Mouse (Mus musculus): Measurements from ENCODE around the gene Phactr1. TPM values are rescaled to one million over a fixed set of nuclear protein-coding genes. Genes with fewer than 3 reads are reported as not detected.

Gene Phactr1
- polyA plus RNA-seq, 1 experiment from 2014 or later = 48.1 TPM

DNA sequence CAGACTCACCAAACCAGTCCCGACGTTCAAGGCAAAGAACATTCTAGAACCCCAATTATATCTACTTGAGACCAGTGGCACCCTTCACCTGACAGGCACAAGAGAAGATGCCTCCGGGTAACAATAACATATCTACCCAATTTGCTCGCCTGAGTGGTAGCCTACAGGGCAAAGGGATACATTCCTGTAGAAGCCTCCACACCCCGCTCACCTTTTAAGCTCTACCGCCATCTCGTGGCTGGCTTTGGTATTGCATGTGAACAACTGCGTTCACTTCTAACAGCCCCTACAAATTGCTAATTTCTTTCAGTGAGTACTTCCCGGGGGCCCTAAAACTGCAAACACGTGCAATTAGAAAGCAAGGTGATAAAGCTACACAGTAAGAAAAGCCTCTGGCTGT is 142.1 kb downstream of the Phactr1 start:
- WGBS = 16% methylated on average over 10 of the region's 10 CpGs
- H3K27me3 ChIP-seq (replicated peaks) = no peaks in the 10 kb centered on the region
- H3K4me3 ChIP-seq (replicated peaks) = no peak overlapping the region
- no peak overlapping the region for H3K27ac ChIP-seq (replicated peaks)
- H3K9me3 ChIP-seq (replicated peaks) = no peaks in the 10 kb centered on the region
- peak; percentile 68 for ATAC-seq (ENCODE audit: low FRiP score)
- H3K9ac ChIP-seq (replicated peaks) = no peak overlapping the region
- H3K4me1 ChIP-seq = peaks cover 18% of the 10 kb centered on the region
- no peak overlapping the region for H3K4me2 ChIP-seq
- no peaks in the 10 kb centered on the region for H3K36me3 ChIP-seq

DNA sequence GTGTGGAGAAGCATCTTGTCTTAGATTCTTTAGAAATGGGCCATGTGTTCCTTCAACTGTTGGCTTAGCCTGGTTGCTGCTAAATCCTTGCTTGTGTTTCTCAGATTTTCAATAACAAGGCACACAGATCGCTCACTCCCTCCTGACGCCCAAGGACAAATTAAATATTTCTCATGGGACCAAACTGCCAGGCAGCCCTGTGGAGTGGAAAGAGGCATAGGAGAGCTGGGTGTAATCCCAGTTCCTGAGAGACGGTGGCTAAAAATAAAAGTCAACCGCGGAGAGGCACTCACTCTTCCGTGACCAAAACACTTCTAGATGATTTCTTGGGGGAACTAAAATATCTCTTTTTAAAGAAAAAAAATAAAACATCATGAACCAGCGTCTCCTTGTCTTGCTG is 143.5 kb downstream of the Phactr1 start:
- Histone ChIP-seq H3K4me2 (no peak overlapping the region), H3K27me3 (replicated peaks) (no peaks in the 10 kb centered on the region), H3K9ac (replicated peaks) (no peak overlapping the region), H3K27ac (replicated peaks) (no peak overlapping the region), H3K36me3 (no peaks in the 10 kb centered on the region), H3K4me1 (peaks cover 22% of the 10 kb centered on the region), H3K9me3 (replicated peaks) (no peaks in the 10 kb centered on the region), H3K4me3 (replicated peaks) (no peak overlapping the region)
- ATAC-seq (ENCODE audit: low FRiP score) = no peak
- WGBS = 79% methylated on average over 7 of the region's 7 CpGs

- no peak for ATAC-seq (ENCODE audit: low FRiP score)
- WGBS = 60% methylated on average over 8 of the region's 8 CpGs
- H3K9me3 ChIP-seq (replicated peaks) = no peaks in the 10 kb centered on the region
- H3K9ac ChIP-seq (replicated peaks) = no peak overlapping the region
- no peak overlapping the region for H3K27ac ChIP-seq (replicated peaks)
- H3K27me3 ChIP-seq (replicated peaks) = no peaks in the 10 kb centered on the region
- H3K4me2 ChIP-seq = no peak overlapping the region
- H3K4me1 ChIP-seq = peaks cover 16% of the 10 kb centered on the region
- H3K36me3 ChIP-seq = no peaks in the 10 kb centered on the region
- H3K4me3 ChIP-seq (replicated peaks) = no peak overlapping the region
These were observed 146.2 kb downstream of the Phactr1 start for GRCm38 (mm10) chr13:42826602-42827001.

DNA sequence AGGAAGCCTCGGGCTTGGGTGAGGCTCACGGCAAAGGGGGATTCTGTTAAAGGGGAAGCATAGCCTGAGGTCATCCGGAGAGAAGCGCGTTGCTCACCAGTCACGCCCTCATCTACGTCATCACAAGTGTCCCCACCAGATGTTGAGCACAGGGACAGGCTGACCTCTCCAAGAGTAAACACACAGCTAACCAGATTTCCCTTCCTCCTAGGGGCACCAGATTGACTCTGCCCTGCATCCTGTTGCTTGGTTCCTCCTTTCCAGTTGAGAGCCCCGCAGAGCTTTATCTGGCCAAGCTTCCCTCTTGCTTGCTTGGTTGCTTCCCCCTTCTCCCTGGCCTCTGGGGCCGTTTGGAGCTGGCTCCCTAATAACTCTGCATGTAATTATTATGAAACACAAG is 148.6 kb downstream of the Phactr1 start:
- H3K4me3 ChIP-seq (replicated peaks) = no peak overlapping the region
- no peak overlapping the region for H3K4me2 ChIP-seq
- WGBS = 58% methylated on average over 9 of the region's 9 CpGs
- no peak overlapping the region for H3K27ac ChIP-seq (replicated peaks)
- H3K4me1 ChIP-seq = peaks cover 7% of the 10 kb centered on the region
- no peak for ATAC-seq (ENCODE audit: low FRiP score)
- H3K27me3 ChIP-seq (replicated peaks) = no peaks in the 10 kb centered on the region
- H3K9ac ChIP-seq (replicated peaks) = no peak overlapping the region
- H3K36me3 ChIP-seq = no peaks in the 10 kb centered on the region
- H3K9me3 ChIP-seq (replicated peaks) = no peaks in the 10 kb centered on the region

DNA sequence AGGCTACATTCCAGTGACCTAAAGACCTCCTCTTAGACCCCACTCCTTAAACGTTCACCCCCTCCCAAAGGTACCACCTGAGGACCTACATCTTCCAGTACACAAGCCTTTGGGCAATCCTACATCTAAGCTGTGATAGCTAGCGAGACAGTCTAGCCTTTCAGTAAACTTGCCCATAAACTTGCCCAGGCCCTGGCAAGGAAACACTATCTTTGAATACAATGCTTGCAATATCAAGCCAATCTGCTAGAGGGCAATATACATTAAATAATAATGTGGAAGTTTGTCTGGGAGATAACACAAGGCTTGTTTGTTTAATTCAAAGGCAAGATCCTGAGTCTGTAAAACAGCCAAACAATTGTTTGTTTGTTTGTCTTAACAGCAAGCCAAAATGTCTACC is 155.0 kb downstream of the Phactr1 start:
- Histone ChIP-seq H3K36me3 (no peaks in the 10 kb centered on the region), H3K9ac (replicated peaks) (no peak overlapping the region), H3K4me3 (replicated peaks) (no peak overlapping the region), H3K4me1 (peaks cover 9% of the 10 kb centered on the region), H3K4me2 (no peak overlapping the region), H3K9me3 (replicated peaks) (no peaks in the 10 kb centered on the region), H3K27me3 (replicated peaks) (no peaks in the 10 kb centered on the region), H3K27ac (replicated peaks) (no peak overlapping the region)
- WGBS = 15% methylated on average over 2 of the region's 2 CpGs
- ATAC-seq (ENCODE audit: low FRiP score) = no peak; the same call in 1 of the 2 replicates

DNA sequence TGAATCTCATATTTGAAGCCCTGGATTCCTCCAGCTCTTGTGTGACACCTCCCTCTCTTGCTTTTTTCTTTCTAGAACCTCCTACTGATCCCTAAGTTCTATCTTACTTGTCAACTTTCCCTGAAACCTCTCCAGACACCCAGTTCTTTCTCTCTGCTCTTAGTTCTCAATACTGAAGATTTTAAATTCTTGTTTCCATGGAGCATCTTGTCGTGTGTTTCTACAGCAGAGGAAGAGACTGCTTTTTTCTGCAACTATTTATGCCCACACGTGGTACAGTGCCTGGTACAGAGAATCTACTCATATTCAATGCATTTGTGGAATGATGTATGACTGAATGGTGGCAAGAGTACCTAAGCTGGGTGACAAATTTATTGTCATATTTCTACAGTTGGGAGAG is 158.9 kb downstream of the Phactr1 start:
- no peak overlapping the region for H3K9ac ChIP-seq (replicated peaks)

GRCm38 (mm10) chr13:42852086-42852485 is 171.7 kb downstream of the Phactr1 start:
- no peak overlapping the region for H3K27ac ChIP-seq (replicated peaks)
- whole genome bisulfite sequencing = 61% methylated on average over 10 of the region's 10 CpGs
- no peak for ATAC-seq (ENCODE audit: low FRiP score)
- no peak overlapping the region for H3K4me3 ChIP-seq (replicated peaks)
- H3K36me3 ChIP-seq = no peaks in the 10 kb centered on the region
- no peak overlapping the region for H3K9ac ChIP-seq (replicated peaks)
- peaks cover 24% of the 10 kb centered on the region for H3K4me1 ChIP-seq
- H3K9me3 ChIP-seq (replicated peaks) = no peaks in the 10 kb centered on the region
- no peaks in the 10 kb centered on the region for H3K27me3 ChIP-seq (replicated peaks)
- no peak overlapping the region for H3K4me2 ChIP-seq

More for the DNA sequence above, 158.9 kb downstream of the Phactr1 start:
- WGBS = 73% methylated on average over 2 of the region's 2 CpGs
- H3K27me3 ChIP-seq (replicated peaks) = no peaks in the 10 kb centered on the region
- H3K4me3 ChIP-seq (replicated peaks) = no peak overlapping the region
- H3K4me1 ChIP-seq = peaks cover 9% of the 10 kb centered on the region
- no peak for ATAC-seq (ENCODE audit: low FRiP score)
- no peaks in the 10 kb centered on the region for H3K36me3 ChIP-seq
- no peak overlapping the region for H3K4me2 ChIP-seq
- H3K9me3 ChIP-seq (replicated peaks) = no peaks in the 10 kb centered on the region
- H3K27ac ChIP-seq (replicated peaks) = no peak overlapping the region

DNA sequence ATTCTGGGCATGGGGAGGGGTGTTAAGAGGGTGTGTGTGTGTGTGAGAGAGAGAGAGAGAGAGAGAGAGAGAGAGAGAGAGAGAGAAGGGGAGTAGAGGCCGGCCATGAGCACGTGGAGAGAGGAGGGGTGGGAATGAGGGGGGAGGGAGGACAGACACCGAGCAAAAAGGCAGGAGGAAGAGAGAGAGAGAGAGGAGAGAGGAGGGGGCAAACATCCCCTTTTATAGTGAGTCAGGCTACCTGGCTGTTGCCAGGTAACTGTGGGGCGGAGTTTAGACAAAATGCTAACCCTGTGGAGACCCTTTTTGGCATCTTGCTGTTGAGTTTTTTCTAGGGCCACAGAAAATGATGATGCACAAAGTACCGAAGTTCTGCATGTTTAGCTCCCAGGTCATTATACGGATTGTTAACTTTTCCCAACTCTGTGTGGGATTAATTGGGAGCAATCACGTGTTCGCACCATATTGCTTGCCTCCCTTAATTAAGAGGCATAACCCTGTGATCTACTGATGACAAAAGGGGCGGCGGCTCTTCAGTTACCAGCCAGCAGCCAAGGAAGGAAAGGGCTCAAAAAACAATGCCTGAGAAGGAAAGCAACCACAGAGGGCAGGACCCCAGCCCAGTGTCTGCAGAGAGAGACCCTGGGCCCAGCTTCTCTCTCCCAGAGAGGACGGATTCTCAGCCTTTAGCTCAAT is 173.6 kb downstream of the Phactr1 start:
- 15% methylated on average over 11 of the region's 11 CpGs for WGBS
- no peak overlapping the region for H3K4me3 ChIP-seq (replicated peaks)
- H3K36me3 ChIP-seq = no peaks in the 10 kb centered on the region
- ATAC-seq (ENCODE audit: low FRiP score) = no peak; the same call in 1 of the 2 replicates
- no peak overlapping the region for H3K9ac ChIP-seq (replicated peaks)
- H3K27ac ChIP-seq (replicated peaks) = no peak overlapping the region
- H3K4me2 ChIP-seq = no peak overlapping the region
- peaks cover 24% of the 10 kb centered on the region for H3K4me1 ChIP-seq
- H3K9me3 ChIP-seq (replicated peaks) = no peaks in the 10 kb centered on the region
- H3K27me3 ChIP-seq (replicated peaks) = no peaks in the 10 kb centered on the region

- peaks cover 7% of the 10 kb centered on the region for H3K4me1 ChIP-seq
- no peaks in the 10 kb centered on the region for H3K36me3 ChIP-seq
- no peaks in the 10 kb centered on the region for H3K27me3 ChIP-seq (replicated peaks)
- H3K4me3 ChIP-seq (replicated peaks) = peak overlapping the region; percentile 33
- peak overlapping the region; percentile 32 for H3K9ac ChIP-seq (replicated peaks)
- WGBS = 8% methylated on average over 21 of the region's 21 CpGs
- H3K9me3 ChIP-seq (replicated peaks) = no peaks in the 10 kb centered on the region
- ATAC-seq (ENCODE audit: low FRiP score) = peak; percentile 80; the same call in 1 of the 2 replicates
- H3K4me2 ChIP-seq = peak overlapping the region; percentile 60
- no peak overlapping the region for H3K27ac ChIP-seq (replicated peaks)
These were observed 185.9 kb downstream of the Phactr1 start for GRCm38 (mm10) chr13:42866162-42866941.

DNA sequence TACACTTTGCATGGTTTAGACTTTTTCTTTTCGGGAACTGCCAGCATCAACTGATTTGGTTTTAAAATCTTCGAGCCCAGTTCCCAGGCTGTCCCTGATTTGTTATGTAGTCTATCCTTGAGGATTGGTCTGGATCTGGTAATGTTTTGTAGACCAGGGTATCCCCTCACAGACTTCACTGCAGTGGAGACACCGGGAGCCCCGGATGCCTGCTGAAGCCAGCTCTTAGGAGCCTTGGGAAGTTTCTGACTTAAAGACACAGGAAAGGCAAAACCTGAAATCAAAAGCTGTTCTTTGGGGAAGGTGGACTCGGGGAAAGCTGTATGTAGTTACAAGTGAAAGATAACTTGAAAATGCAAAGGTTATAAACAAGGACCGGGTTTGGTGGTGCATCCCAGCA is 186.6 kb downstream of the Phactr1 start:
- Histone ChIP-seq H3K36me3 (no peaks in the 10 kb centered on the region), H3K27me3 (replicated peaks) (no peaks in the 10 kb centered on the region), H3K4me1 (peaks cover 7% of the 10 kb centered on the region), H3K9me3 (replicated peaks) (no peaks in the 10 kb centered on the region), H3K9ac (replicated peaks) (no peak overlapping the region), H3K4me3 (replicated peaks) (no peak overlapping the region), H3K27ac (replicated peaks) (no peak overlapping the region), H3K4me2 (peak overlapping the region; percentile 60)
- WGBS = 45% methylated on average over 6 of the region's 6 CpGs
- ATAC-seq (ENCODE audit: low FRiP score) = no peak

DNA sequence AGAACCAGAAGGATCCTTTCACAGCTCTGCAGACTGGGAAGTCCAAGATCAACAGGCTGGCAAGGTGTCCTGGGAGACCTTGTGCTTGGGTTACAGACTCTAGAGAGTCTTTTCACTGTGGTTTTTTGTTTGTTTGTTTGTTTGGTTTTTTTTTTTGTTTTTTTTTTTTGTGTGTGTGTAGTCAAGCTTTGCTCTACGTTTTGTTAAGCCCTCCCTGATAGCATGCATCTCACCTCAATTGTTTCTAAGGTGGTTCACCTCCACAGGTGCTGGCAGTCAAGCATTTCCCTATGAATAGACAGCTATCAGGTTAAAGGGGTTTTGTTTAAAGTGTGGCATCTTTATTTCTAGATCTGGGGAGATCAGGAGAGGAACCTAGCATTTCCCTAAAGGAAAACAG is 191.7 kb downstream of the Phactr1 start:
- WGBS = 45% methylated on average over 1 of the region's 1 CpGs
- ATAC-seq (ENCODE audit: low FRiP score) = no peak

GRCm38 (mm10) chr13:42878346-42878745 is 197.9 kb downstream of the Phactr1 start:
- no peaks in the 10 kb centered on the region for H3K4me1 ChIP-seq
- no peaks in the 10 kb centered on the region for H3K36me3 ChIP-seq
- H3K27me3 ChIP-seq (replicated peaks) = no peaks in the 10 kb centered on the region
- no peaks in the 10 kb centered on the region for H3K9me3 ChIP-seq (replicated peaks)
- no peak overlapping the region for H3K9ac ChIP-seq (replicated peaks)
- ATAC-seq (ENCODE audit: low FRiP score) = no peak
- H3K4me2 ChIP-seq = no peak overlapping the region
- no peak overlapping the region for H3K4me3 ChIP-seq (replicated peaks)
- no peak overlapping the region for H3K27ac ChIP-seq (replicated peaks)
- WGBS = 35% methylated on average over 2 of the region's 2 CpGs

More for the DNA sequence above, 191.7 kb downstream of the Phactr1 start:
- Histone ChIP-seq H3K9me3 (replicated peaks) (no peaks in the 10 kb centered on the region), H3K27me3 (replicated peaks) (no peaks in the 10 kb centered on the region), H3K36me3 (no peaks in the 10 kb centered on the region), H3K27ac (replicated peaks) (no peak overlapping the region), H3K4me3 (replicated peaks) (no peak overlapping the region), H3K4me2 (no peak overlapping the region), H3K4me1 (no peaks in the 10 kb centered on the region), H3K9ac (replicated peaks) (no peak overlapping the region)

All from neural tube, embryonic 15.5 days (tissue).